Comparison of ENCODE assay signal across 18 mouse cellular contexts in the genomic region with DNA sequence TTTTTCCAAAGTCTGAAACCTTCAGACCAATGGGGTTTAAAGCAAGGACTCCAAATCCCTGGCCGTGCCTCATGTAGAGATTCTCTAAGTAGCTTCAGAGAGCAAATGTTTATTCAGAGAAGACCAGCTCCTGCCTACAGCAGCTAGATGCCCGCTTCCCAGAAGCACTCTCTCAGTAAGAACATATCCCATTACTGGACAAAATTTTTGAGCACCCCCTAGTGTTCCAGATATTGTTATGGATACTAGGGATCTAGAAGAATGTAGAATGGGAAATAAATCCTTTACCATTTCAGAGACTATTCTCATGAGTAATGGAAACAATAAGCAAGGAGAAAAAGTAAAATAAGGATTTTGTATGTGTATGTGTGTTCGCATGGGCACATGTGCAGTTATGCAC. TPM values are rescaled to one million over a fixed set of nuclear protein-coding genes. Genes with fewer than 3 reads are reported as not detected.
DNase-seq lines count a peak whose midpoint lies in the region; ATAC-seq and TF ChIP-seq lines count a peak whose summit lies in the region.
"Had no signal": no experiment of that assay in that cellular context is flagged by ENCODE, and none has a peak within 500 bp of the region (broad histone marks: within the 10 kb centered on the region; RNA-seq: fewer than 3 reads in every experiment).

No protein-coding gene starts in this region.

- H3K27ac ChIP-seq in forebrain, embryonic 14.5 days (ENCODE audit: low read depth, low read length), result no peak overlapping the region
- H3K27ac ChIP-seq in forebrain, embryonic 13.5 days, result no peak overlapping the region
- H3K27ac ChIP-seq in kidney, postnatal 0 days, result no peak overlapping the region
- no peak overlapping the region for H3K27ac ChIP-seq in kidney, embryonic 15.5 days
- H3K27ac ChIP-seq in midbrain, embryonic 11.5 days (ENCODE audit: low read depth, low read length), result no peak overlapping the region
- no peak overlapping the region for H3K27ac ChIP-seq in midbrain, embryonic 10.5 days (replicated peaks)
- H3K27ac ChIP-seq in midbrain, postnatal 0 days (ENCODE audit: low read depth, low read length), result no peak overlapping the region
- H3K27ac ChIP-seq: embryonic facial prominence, embryonic 13.5 days; forebrain, embryonic 15.5 days; heart, embryonic 10.5 days; liver, embryonic 12.5 days had no signal

- no peaks in the 10 kb centered on the region for H3K9me3 ChIP-seq in forebrain, embryonic 14.5 days (replicated peaks; ENCODE audit: control insufficient read depth, low read length)
- H3K9me3 ChIP-seq in forebrain, embryonic 13.5 days (replicated peaks), result no peaks in the 10 kb centered on the region
- no peaks in the 10 kb centered on the region for H3K9me3 ChIP-seq in kidney, postnatal 0 days (replicated peaks; ENCODE audit: low read length)
- no peaks in the 10 kb centered on the region for H3K9me3 ChIP-seq in kidney, embryonic 15.5 days (replicated peaks)
- no peaks in the 10 kb centered on the region for H3K9me3 ChIP-seq in midbrain, embryonic 11.5 days (ENCODE audit: control insufficient read depth, low read length)
- H3K9me3 ChIP-seq in midbrain, embryonic 10.5 days (replicated peaks), result no peaks in the 10 kb centered on the region
- no peaks in the 10 kb centered on the region for H3K9me3 ChIP-seq in midbrain, postnatal 0 days (ENCODE audit: low read length)
- H3K9me3 ChIP-seq: embryonic facial prominence, embryonic 13.5 days; forebrain, embryonic 15.5 days; heart, embryonic 10.5 days; liver, embryonic 12.5 days had no signal

- no peaks in the 10 kb centered on the region for H3K4me1 ChIP-seq in forebrain, embryonic 14.5 days (ENCODE audit: control insufficient read depth, insufficient read depth, low read length)
- H3K4me1 ChIP-seq in forebrain, embryonic 13.5 days, result peaks cover 5% of the 10 kb centered on the region; the same call in 1 of the 2 replicates
- no peaks in the 10 kb centered on the region for H3K4me1 ChIP-seq in kidney, postnatal 0 days (replicated peaks; ENCODE audit: insufficient read depth, low read length)
- peaks cover 16% of the 10 kb centered on the region for H3K4me1 ChIP-seq in kidney, embryonic 15.5 days
- H3K4me1 ChIP-seq in midbrain, embryonic 11.5 days (ENCODE audit: control insufficient read depth, insufficient read depth, low read length), result no peaks in the 10 kb centered on the region
- H3K4me1 ChIP-seq in midbrain, embryonic 10.5 days, result peaks cover 14% of the 10 kb centered on the region
- H3K4me1 ChIP-seq in midbrain, postnatal 0 days (ENCODE audit: insufficient read depth, low read length), result no peaks in the 10 kb centered on the region
- H3K4me1 ChIP-seq: forebrain, embryonic 15.5 days had no signal

- peak; percentile 53 for TF ChIP-seq CTCF in kidney, postnatal 0 days (IDR thresholded peaks at IDR 0.05; ENCODE audit: low read depth)
- TF ChIP-seq CTCF in midbrain, postnatal 0 days (IDR thresholded peaks at IDR 0.05), result peak; percentile 51

- H3K4me2 ChIP-seq in forebrain, embryonic 14.5 days (ENCODE audit: low read length), result no peak overlapping the region
- no peak overlapping the region for H3K4me2 ChIP-seq in forebrain, embryonic 13.5 days
- H3K4me2 ChIP-seq in kidney, postnatal 0 days (ENCODE audit: low read length), result no peak overlapping the region
- H3K4me2 ChIP-seq in kidney, embryonic 15.5 days, result no peak overlapping the region
- no peak overlapping the region for H3K4me2 ChIP-seq in midbrain, embryonic 11.5 days
- no peak overlapping the region for H3K4me2 ChIP-seq in midbrain, postnatal 0 days (ENCODE audit: low read depth, low read length, poor library complexity, severe bottlenecking)
- H3K4me2 ChIP-seq: embryonic facial prominence, embryonic 13.5 days; forebrain, embryonic 15.5 days; liver, embryonic 12.5 days had no signal

- no peak for ATAC-seq in forebrain, embryonic 14.5 days
- no peak for ATAC-seq in forebrain, embryonic 13.5 days
- ATAC-seq in kidney, postnatal 0 days (replicated peaks; ENCODE audit: low FRiP score, low read depth), result no peak
- no peak for ATAC-seq in kidney, embryonic 15.5 days (replicated peaks; ENCODE audit: low FRiP score)
- ATAC-seq in midbrain, embryonic 11.5 days (ENCODE audit: low FRiP score), result no peak
- no peak for ATAC-seq in midbrain, postnatal 0 days (ENCODE audit: low FRiP score)
- ATAC-seq: forebrain, embryonic 15.5 days; liver, embryonic 12.5 days; Patski had no signal

- 89% methylated on average over 3 of the region's 3 CpGs for WGBS in forebrain, embryonic 14.5 days
- WGBS in forebrain, embryonic 13.5 days, result 84% methylated on average over 3 of the region's 3 CpGs
- 58% methylated on average over 3 of the region's 3 CpGs for WGBS in kidney, postnatal 0 days
- 56% methylated on average over 3 of the region's 3 CpGs for WGBS in kidney, embryonic 15.5 days
- WGBS in midbrain, embryonic 11.5 days, result 78% methylated on average over 3 of the region's 3 CpGs
- WGBS in midbrain, embryonic 10.5 days, result 78% methylated on average over 3 of the region's 3 CpGs
- 59% methylated on average over 3 of the region's 3 CpGs for whole genome bisulfite sequencing in midbrain, postnatal 0 days

- no peak overlapping the region for H3K9ac ChIP-seq in forebrain, embryonic 14.5 days (ENCODE audit: low read length)
- no peak overlapping the region for H3K9ac ChIP-seq in forebrain, embryonic 13.5 days
- H3K9ac ChIP-seq in kidney, postnatal 0 days (ENCODE audit: low read depth, low read length), result no peak overlapping the region
- H3K9ac ChIP-seq in kidney, embryonic 15.5 days, result no peak overlapping the region
- H3K9ac ChIP-seq in midbrain, embryonic 11.5 days (ENCODE audit: low read length), result no peak overlapping the region
- H3K9ac ChIP-seq in midbrain, postnatal 0 days (replicated peaks; ENCODE audit: low read length, poor library complexity, severe bottlenecking), result no peak overlapping the region
- H3K9ac ChIP-seq: embryonic facial prominence, embryonic 13.5 days; forebrain, embryonic 15.5 days; liver, embryonic 12.5 days had no signal

- H3K36me3 ChIP-seq in forebrain, embryonic 14.5 days (ENCODE audit: control insufficient read depth, insufficient read depth, low read length), result no peaks in the 10 kb centered on the region
- no peaks in the 10 kb centered on the region for H3K36me3 ChIP-seq in forebrain, embryonic 13.5 days (ENCODE audit: poor library complexity, severe bottlenecking)
- H3K36me3 ChIP-seq in kidney, postnatal 0 days (ENCODE audit: insufficient read depth, low read length), result no peaks in the 10 kb centered on the region
- no peaks in the 10 kb centered on the region for H3K36me3 ChIP-seq in kidney, embryonic 15.5 days
- no peaks in the 10 kb centered on the region for H3K36me3 ChIP-seq in midbrain, embryonic 11.5 days (ENCODE audit: control insufficient read depth, insufficient read depth, low read length)
- H3K36me3 ChIP-seq in midbrain, embryonic 10.5 days, result no peaks in the 10 kb centered on the region
- H3K36me3 ChIP-seq in midbrain, postnatal 0 days (ENCODE audit: insufficient read depth, low read length), result no peaks in the 10 kb centered on the region
- H3K36me3 ChIP-seq: embryonic facial prominence, embryonic 13.5 days; forebrain, embryonic 15.5 days; heart, embryonic 10.5 days; liver, embryonic 12.5 days had no signal

- no peak overlapping the region for H3K4me3 ChIP-seq in forebrain, embryonic 14.5 days (ENCODE audit: low read depth, low read length)
- H3K4me3 ChIP-seq in forebrain, embryonic 13.5 days, result no peak overlapping the region
- no peak overlapping the region for H3K4me3 ChIP-seq in kidney, postnatal 0 days (replicated peaks; ENCODE audit: low read depth, low read length)
- H3K4me3 ChIP-seq in kidney, embryonic 15.5 days (replicated peaks), result no peak overlapping the region
- H3K4me3 ChIP-seq in midbrain, embryonic 11.5 days (ENCODE audit: low read depth, low read length), result no peak overlapping the region
- H3K4me3 ChIP-seq in midbrain, embryonic 10.5 days, result no peak overlapping the region
- no peak overlapping the region for H3K4me3 ChIP-seq in midbrain, postnatal 0 days (ENCODE audit: low read depth, low read length)
- H3K4me3 ChIP-seq: embryonic facial prominence, embryonic 13.5 days; forebrain, embryonic 15.5 days; heart, embryonic 10.5 days; liver, embryonic 12.5 days had no signal

- no peaks in the 10 kb centered on the region for H3K27me3 ChIP-seq in forebrain, embryonic 14.5 days (replicated peaks; ENCODE audit: control insufficient read depth, insufficient read depth, low read length)
- H3K27me3 ChIP-seq in forebrain, embryonic 13.5 days, result no peaks in the 10 kb centered on the region
- no peaks in the 10 kb centered on the region for H3K27me3 ChIP-seq in kidney, postnatal 0 days (ENCODE audit: insufficient read depth, low read length)
- H3K27me3 ChIP-seq in kidney, embryonic 15.5 days, result no peaks in the 10 kb centered on the region
- H3K27me3 ChIP-seq in midbrain, embryonic 11.5 days (ENCODE audit: control insufficient read depth, insufficient read depth, low read length), result no peaks in the 10 kb centered on the region
- H3K27me3 ChIP-seq in midbrain, embryonic 10.5 days (ENCODE audit: low read depth, poor library complexity, severe bottlenecking), result no peaks in the 10 kb centered on the region
- H3K27me3 ChIP-seq in midbrain, postnatal 0 days (ENCODE audit: insufficient read depth, low read length), result no peaks in the 10 kb centered on the region
- H3K27me3 ChIP-seq: embryonic facial prominence, embryonic 13.5 days; forebrain, embryonic 15.5 days; liver, embryonic 12.5 days had no signal

- DNase-seq in forebrain, embryonic 14.5 days (ENCODE audit: low spot score), result peak; percentile 42
- DNase-seq in kidney, postnatal 0 days (ENCODE audit: low spot score), result peak; percentile 53
- peak; percentile 26 for DNase-seq in midbrain, embryonic 11.5 days (ENCODE audit: low spot score, missing footprints)
- DNase-seq in midbrain, embryonic 10.5 days (ENCODE audit: low spot score), result no peak
- DNase-seq in midbrain, postnatal 0 days (ENCODE audit: low spot score), result peak; percentile 43
- no peak for DNase-seq in layer of hippocampus, adult 8-10 months (ENCODE audit: low spot score in 2 of 2)
- DNase-seq: cerebellum, postnatal 25 days; gastrocnemius, postnatal 14 days; heart, postnatal 4 days; kidney, postnatal 10 days; thymus, postnatal 36 days had no signal

RNA-seq across cellular contexts. Expression of gene Adpgk, which starts 42.0 kb away (rescaled TPM):
- 21.9 and 23.6 TPM in 2 replicates for polyA plus RNA-seq in forebrain, embryonic 14.5 days (2014; fragmentation: Nextera tagmentation; extraction: Ambion mirVana)
- polyA plus RNA-seq in forebrain, embryonic 13.5 days (2015; fragmentation: Nextera tagmentation; extraction: Ambion mirVana), result 20.8 and 20.9 TPM in 2 replicates
- 26.0 and 26.9 TPM in 2 replicates for polyA plus RNA-seq in kidney, postnatal 0 days (2015; fragmentation: Nextera tagmentation; extraction: Ambion mirVana)
- polyA plus RNA-seq in kidney, embryonic 15.5 days (2015; fragmentation: Nextera tagmentation; extraction: Ambion mirVana), result 38.5 and 39.2 TPM in 2 replicates
- 43.8 and 46.8 TPM in 2 replicates for polyA plus RNA-seq in midbrain, embryonic 11.5 days (2014; fragmentation: Nextera tagmentation; extraction: Ambion mirVana)
- polyA plus RNA-seq in midbrain, embryonic 10.5 days (2016; fragmentation: Nextera tagmentation; extraction: Ambion mirVana), result 40.0 TPM in 2 replicates
- total RNA-seq in midbrain, postnatal 0 days (2014; rRNA removed), result 26.7 and 28.1 TPM in 2 replicates
- polyA plus RNA-seq in midbrain, postnatal 0 days (2015; fragmentation: Nextera tagmentation; extraction: Ambion mirVana), result 18.3 and 19.5 TPM in 2 replicates
- total RNA-seq in layer of hippocampus, adult 8-10 months (2022), result 10 to 100 TPM; 15.3 to 19.8 (median 17.9) TPM

Comparison
In these comparisons a context has a peak if more than half of its experiments do, and no peak if none do; other contexts are left out.
1. DNase-seq: peak in forebrain, embryonic 14.5 days (single experiment), kidney, postnatal 0 days (single experiment), midbrain, embryonic 11.5 days (single experiment) and midbrain, postnatal 0 days (single experiment); none in midbrain, embryonic 10.5 days (single experiment) and layer of hippocampus, adult 8-10 months (0 of 2).